ENCODE assay signal across 24 mouse cellular contexts in the genomic region with DNA sequence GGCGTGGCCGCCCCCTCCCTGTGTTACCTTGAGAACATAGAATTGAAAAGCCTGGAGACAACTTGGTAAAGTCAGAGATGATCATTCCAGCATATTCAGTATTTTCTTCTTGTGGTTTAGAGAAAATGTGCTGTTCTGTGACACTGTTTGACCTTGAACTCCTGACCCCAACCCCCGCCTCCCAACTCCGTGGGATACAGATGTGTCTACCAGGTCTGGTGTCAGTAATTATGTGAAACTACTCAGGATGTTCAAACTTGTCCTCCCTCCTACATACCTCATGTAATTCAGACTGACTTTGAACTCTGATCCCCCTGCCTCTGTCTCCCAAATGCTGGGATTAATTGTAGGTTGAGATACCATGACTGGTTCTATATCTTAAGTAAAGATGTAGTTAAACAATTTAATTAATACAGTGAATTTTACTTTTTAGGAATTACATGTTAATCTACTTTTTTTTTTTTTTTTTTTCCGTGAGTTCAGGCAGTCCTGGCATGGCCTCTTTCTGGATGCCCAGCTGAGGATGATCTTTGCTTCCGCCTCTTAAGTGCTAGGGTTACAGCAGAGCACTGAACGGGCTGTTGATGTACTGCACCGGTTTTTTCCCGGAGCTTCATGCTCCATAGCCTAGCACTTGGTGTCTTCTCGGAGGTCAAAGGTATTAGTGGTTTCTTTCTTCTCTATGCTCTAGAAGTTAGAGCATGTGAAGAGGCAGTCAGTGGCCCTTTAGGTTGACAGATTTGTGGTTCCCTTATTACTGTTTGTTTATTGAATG. TPM values are rescaled to one million over a fixed set of nuclear protein-coding genes. Genes with fewer than 3 reads are reported as not detected.
DNase-seq lines count a peak whose midpoint lies in the region; ATAC-seq lines count a peak whose summit lies in the region.
"Had no signal": no experiment of that assay in that cellular context is flagged by ENCODE, and none has a peak within 500 bp of the region (broad histone marks: within the 10 kb centered on the region; RNA-seq: fewer than 3 reads in every experiment).

No protein-coding gene starts in this region.

- H3K4me3 ChIP-seq in kidney, embryonic 15.5 days (replicated peaks), result no peak overlapping the region
- H3K4me3 ChIP-seq in liver, embryonic 12.5 days, result no peak overlapping the region
- H3K4me3 ChIP-seq: forebrain, embryonic 10.5 days; hindbrain, embryonic 12.5 days; limb, embryonic 10.5 days; midbrain, embryonic 12.5 days had no signal

- DNase-seq in kidney, adult 11 months, result peak; percentile 41
- no peak for DNase-seq in kidney, postnatal 4 days
- peak; percentile 96 for DNase-seq in R1 (ENCODE audit: low read depth, low spot score)
- DNase-seq in embryo, embryonic 10 days (ENCODE audit: low spot score), result no peak
- DNase-seq in thymus, postnatal 14 days, result no peak
- DNase-seq: adrenal gland, postnatal 25 days; B cell, adult 2 months; cerebellum, adult 11-12 months; cerebellum, postnatal 25 days; forebrain, postnatal 0 days; heart, postnatal 14 days; lung, adult 18-20 months; right cerebral cortex, postnatal 14 days; spleen, adult 18-20 months; thymus, postnatal 36 days had no signal

- H3K9me3 ChIP-seq in kidney, embryonic 15.5 days (replicated peaks), result no peaks in the 10 kb centered on the region
- H3K9me3 ChIP-seq in liver, embryonic 12.5 days (replicated peaks), result no peaks in the 10 kb centered on the region
- H3K9me3 ChIP-seq: hindbrain, embryonic 12.5 days; limb, embryonic 10.5 days; midbrain, embryonic 12.5 days had no signal

- no peaks in the 10 kb centered on the region for H3K27me3 ChIP-seq in kidney, embryonic 15.5 days
- H3K27me3 ChIP-seq in liver, embryonic 12.5 days (replicated peaks), result no peaks in the 10 kb centered on the region
- H3K27me3 ChIP-seq: hindbrain, embryonic 12.5 days; midbrain, embryonic 12.5 days; Patski had no signal

- H3K36me3 ChIP-seq in kidney, embryonic 15.5 days, result no peaks in the 10 kb centered on the region
- H3K36me3 ChIP-seq in liver, embryonic 12.5 days, result peaks cover 4% of the 10 kb centered on the region; the same call in 1 of the 2 replicates
- H3K36me3 ChIP-seq: hindbrain, embryonic 12.5 days; midbrain, embryonic 12.5 days had no signal

- no peak overlapping the region for H3K9ac ChIP-seq in kidney, embryonic 15.5 days
- no peak overlapping the region for H3K9ac ChIP-seq in liver, embryonic 12.5 days
- H3K9ac ChIP-seq: forebrain, postnatal 0 days; hindbrain, embryonic 12.5 days; midbrain, embryonic 12.5 days had no signal

- 48% methylated on average over 10 of the region's 10 CpGs for WGBS in kidney, embryonic 15.5 days
- WGBS in liver, embryonic 12.5 days (ENCODE audit: insufficient replicate concordance), result 78% methylated on average over 10 of the region's 10 CpGs

- peak overlapping the region; percentile 60 for H3K27ac ChIP-seq in kidney, embryonic 15.5 days
- H3K27ac ChIP-seq in liver, embryonic 12.5 days, result no peak overlapping the region
- H3K27ac ChIP-seq: forebrain, embryonic 10.5 days; hindbrain, embryonic 12.5 days; limb, embryonic 10.5 days; macrophage; midbrain, embryonic 12.5 days had no signal

- ATAC-seq in kidney, embryonic 15.5 days (replicated peaks; ENCODE audit: low FRiP score), result peak; percentile 82
- ATAC-seq in liver, embryonic 12.5 days, result no peak
- ATAC-seq: forebrain, postnatal 0 days; Patski had no signal

- no peak overlapping the region for H3K4me2 ChIP-seq in kidney, embryonic 15.5 days
- no peak overlapping the region for H3K4me2 ChIP-seq in liver, embryonic 12.5 days
- H3K4me2 ChIP-seq: heart, embryonic 11.5 days; hindbrain, embryonic 12.5 days; midbrain, embryonic 12.5 days had no signal

- H3K4me1 ChIP-seq in kidney, embryonic 15.5 days, result peaks cover 32% of the 10 kb centered on the region
- H3K4me1 ChIP-seq in liver, embryonic 12.5 days, result peaks cover 55% of the 10 kb centered on the region

RNA-seq across cellular contexts. Expression of gene Tbl1xr1, which starts 8.0 kb away (rescaled TPM):
- 20.9 and 22.8 TPM in 2 replicates for polyA plus RNA-seq in kidney, embryonic 15.5 days (2015; fragmentation: Nextera tagmentation; extraction: Ambion mirVana)
- 12.0 and 12.2 TPM in 2 replicates for polyA plus RNA-seq in liver, embryonic 12.5 days (2016; fragmentation: Nextera tagmentation; extraction: Ambion mirVana)

Comparison
In these comparisons a context has a peak if more than half of its experiments do, and no peak if none do; other contexts are left out.
1. DNase-seq: peak in kidney, adult 11 months (single experiment) and R1 (single experiment); none in kidney, postnatal 4 days (0 of 2), embryo, embryonic 10 days (single experiment) and thymus, postnatal 14 days (single experiment).